Mouse (Mus musculus) myocyte (in vitro differentiated cells): ENCODE results near the gene Bcl3.

Experiments used
- MYOG ChIP-seq, 3 experiments: IDR thresholded peaks; one replicate each; pipeline ENCODE4 v1.6.1; 2011; ENCODE audit warnings: control low read depth in 2 of 3, low read depth in 2 of 3, mild to moderate bottlenecking in 2 of 3; ENCODE audit not compliant: insufficient read length in 2 of 3, control insufficient read depth in 1 of 3, insufficient read depth in 1 of 3
- POLR2A ChIP-seq: IDR thresholded peaks from one replicate; pipeline ENCODE4 v1.6.1; 2011; ENCODE audit warnings: low read depth, mild to moderate bottlenecking, control low read depth, moderate library complexity; ENCODE audit not compliant: insufficient read length

GRCm38 (mm10) chr7:19836843-19837242 lies 14.3 kb upstream of the Bcl3 start:
- TF ChIP-seq POLR2A (no peak), MYOG (IDR thresholded peaks at IDR 0.05; ENCODE audit: control insufficient read depth in 1 of 3, insufficient read depth in 1 of 3, insufficient read length in 2 of 3, low read depth in 2 of 3) (no peak)
